Mouse (Mus musculus): ENCODE data around the gene Myo1e.

GRCm38 (mm10) chr9:70224046-70224445, 16.9 kb downstream of the Myo1e start:
- TF ChIP-seq CTCF (IDR thresholded peaks at IDR 0.05; ENCODE audit: low read depth, low read length) (no peak), POLR2A (IDR thresholded peaks at IDR 0.05; ENCODE audit: borderline replicate concordance, low read depth, low read length) (no peak)

Measured in bone marrow macrophage, adult 2 months (primary cell).